Mouse (Mus musculus) intestine, embryonic 14.5 days (tissue): Measurements from ENCODE around the gene Usp42. TPM values are rescaled to one million over a fixed set of nuclear protein-coding genes. Genes with fewer than 3 reads are reported as not detected.

Experiments used
- ATAC-seq: fragments of 200-750 bp; cut with Nextera tagmentation; replicated peaks from 2 replicates; pipeline ENCODE4 v1.8.0; 2017; ENCODE audit warnings: low read depth, moderate number of reproducible peaks, moderate TSS enrichment, moderate library complexity; ENCODE audit not compliant: low FRiP score, low TSS enrichment
- DNase-seq: peaks from one replicate; pipeline ENCODE4 v3.0.0-alpha.2; 2018; ENCODE audit warnings: low spot score
- H3K27ac ChIP-seq: fragments of 300-500 bp; sonication (generic); 2 replicates; pipeline ENCODE4 v1.5.1; 2014; ENCODE audit warnings: low read depth, mild to moderate bottlenecking, control low read depth
- H3K27me3 ChIP-seq: fragments of 300-500 bp; sonication (generic); replicated peaks from 2 replicates; pipeline ENCODE4 v1.6.1; 2014; ENCODE audit warnings: low read length, control low read depth; ENCODE audit not compliant: control insufficient read depth, insufficient read depth
- H3K36me3 ChIP-seq: fragments of 300-500 bp; sonication (generic); 2 replicates; pipeline ENCODE4 v1.6.1; 2014; ENCODE audit warnings: low read length, control low read depth; ENCODE audit not compliant: control insufficient read depth, insufficient read depth
- H3K4me1 ChIP-seq: fragments of 300-500 bp; sonication (generic); replicated peaks from 2 replicates; pipeline ENCODE4 v1.6.1; 2014; ENCODE audit warnings: low read length, control low read depth, mixed read lengths; ENCODE audit not compliant: control insufficient read depth, insufficient read depth
- H3K4me2 ChIP-seq: fragments of 300-500 bp; sonication (generic); 2 replicates; pipeline ENCODE4 v1.6.1; 2014; ENCODE audit warnings: low read length
- H3K4me3 ChIP-seq: fragments of 300-500 bp; sonication (generic); 2 replicates; pipeline ENCODE4 v1.5.1; 2014; ENCODE audit warnings: low read depth, low read length, control low read depth, mixed read lengths
- H3K9ac ChIP-seq: fragments of 300-500 bp; sonication (generic); 2 replicates; pipeline ENCODE4 v1.6.1; 2014; ENCODE audit warnings: mild to moderate bottlenecking, low read length
- H3K9me3 ChIP-seq: fragments of 300-500 bp; sonication (generic); 2 replicates; pipeline ENCODE4 v1.6.1; 2016; ENCODE audit warnings: low read length, control low read depth; ENCODE audit not compliant: control insufficient read depth
- WGBS: fragments of 180-500 bp; shearing (Covaris S2); extraction: QIAGEN DNeasy Blood & Tissue Kit; methylation state at CpG from one replicate; pipeline ENCODE4 v1.1.7; 2014; 5-methylcytosine and 5-hydroxymethylcytosine counted together
- polyA plus RNA-seq: library from polyadenylated mRNA; unstranded; fragments of >200 nt; fragmentation: Nextera tagmentation; extraction: Ambion mirVana; gene quantifications from 2 replicates; pipeline ENCODE4 v1.2.1, GENCODE M21; 2014

Gene Usp42
- polyA plus RNA-seq, 1 experiment from 2014 or later, result 19.5 TPM

DNA sequence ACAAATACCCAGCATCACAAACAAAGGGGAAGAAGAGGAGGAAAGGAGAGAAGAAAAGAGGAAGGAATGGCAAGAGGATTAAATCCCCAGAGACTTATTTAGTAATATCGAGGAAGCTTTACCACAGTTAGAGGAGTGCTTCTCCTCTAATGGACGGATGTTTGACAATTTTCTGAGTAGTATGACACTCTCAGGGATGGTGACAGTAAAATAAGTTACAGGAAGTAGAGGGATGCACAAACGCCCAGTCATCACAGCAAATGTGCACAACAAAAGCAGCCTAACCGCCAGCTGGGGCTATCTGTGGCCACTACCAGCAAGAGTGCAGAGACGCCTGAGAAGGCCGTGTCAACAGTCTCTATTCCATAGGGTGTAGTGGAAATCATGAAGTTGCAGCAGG, 52.4 kb downstream of the Usp42 start:
- H3K4me3 ChIP-seq, result no peak overlapping the region
- no peak for ATAC-seq
- no peaks in the 10 kb centered on the region for H3K27me3 ChIP-seq
- H3K4me2 ChIP-seq, result no peak overlapping the region
- no peak overlapping the region for H3K9ac ChIP-seq
- no peak for DNase-seq
- no peaks in the 10 kb centered on the region for H3K9me3 ChIP-seq
- WGBS, result 68% methylated on average over 6 of the region's 6 CpGs
- no peak overlapping the region for H3K27ac ChIP-seq
- H3K4me1 ChIP-seq, result peaks cover 29% of the 10 kb centered on the region
- no peaks in the 10 kb centered on the region for H3K36me3 ChIP-seq

DNA sequence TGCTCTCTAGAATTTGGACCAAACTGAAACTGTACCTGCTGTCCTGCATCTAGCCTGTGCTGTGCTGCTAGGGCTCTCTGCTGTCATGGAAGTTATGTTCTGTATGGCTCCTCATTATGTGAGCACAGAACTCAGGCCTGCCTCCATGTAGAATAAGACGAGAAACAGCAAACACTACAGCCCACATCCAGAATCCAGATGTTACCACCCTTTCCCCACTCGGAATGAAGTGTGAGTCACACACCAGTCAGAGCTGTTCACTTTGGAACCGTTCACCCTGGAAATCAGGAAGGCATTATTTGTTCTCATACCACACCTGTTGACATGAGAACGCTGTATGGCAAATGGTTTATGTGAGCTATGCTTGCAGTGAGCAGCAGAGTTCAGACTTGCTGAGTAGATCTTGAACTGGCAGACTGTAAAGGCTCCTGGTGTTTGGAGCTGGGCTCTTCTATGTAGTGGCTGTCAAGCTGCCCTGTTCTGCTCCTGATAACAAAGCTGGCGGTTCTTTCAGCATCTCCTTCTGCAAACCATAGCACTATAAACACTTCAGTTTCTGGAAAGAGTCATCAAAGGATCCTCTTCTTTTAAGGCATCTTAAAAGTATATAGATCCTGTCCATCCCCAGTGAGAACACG, 53.3 kb downstream of the Usp42 start:
- H3K36me3 ChIP-seq, result no peaks in the 10 kb centered on the region
- H3K4me3 ChIP-seq, result no peak overlapping the region
- no peaks in the 10 kb centered on the region for H3K9me3 ChIP-seq
- H3K9ac ChIP-seq, result no peak overlapping the region
- DNase-seq (no peak), ATAC-seq (no peak)
- 29% methylated on average over 6 of the region's 6 CpGs for WGBS
- 0 out of 2 replicates have a peak overlapping the region, but pooled peaks have one; percentile 8 for H3K27ac ChIP-seq
- H3K4me1 ChIP-seq, result peaks cover 29% of the 10 kb centered on the region
- H3K4me2 ChIP-seq, result no peak overlapping the region
- no peaks in the 10 kb centered on the region for H3K27me3 ChIP-seq

DNA sequence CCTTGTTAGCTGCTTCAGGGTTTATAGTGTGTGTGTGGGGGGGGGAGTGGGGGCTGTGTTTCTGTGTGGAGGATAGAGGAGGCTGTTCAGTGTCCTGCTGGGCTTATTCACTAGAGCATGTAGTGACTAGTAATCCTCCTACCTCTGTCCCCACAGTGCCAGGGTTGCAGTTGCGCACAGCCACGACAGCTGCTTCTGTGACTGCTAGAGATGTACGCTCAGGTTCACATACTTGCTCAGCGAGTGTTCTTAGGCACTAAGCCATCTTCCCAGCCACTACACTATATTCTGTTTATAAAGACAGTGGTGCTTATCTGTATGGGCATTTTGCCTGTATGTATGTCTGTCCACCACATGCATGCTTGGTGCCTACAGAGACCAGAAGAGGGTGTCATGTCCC, 54.7 kb downstream of the Usp42 start:
- Histone ChIP-seq H3K36me3 (no peaks in the 10 kb centered on the region), H3K4me3 (no peak overlapping the region), H3K27ac (no peak overlapping the region), H3K27me3 (no peaks in the 10 kb centered on the region), H3K9me3 (no peaks in the 10 kb centered on the region), H3K4me1 (peaks cover 29% of the 10 kb centered on the region), H3K4me2 (no peak overlapping the region), H3K9ac (no peak overlapping the region)
- no peak for ATAC-seq
- WGBS, result 51% methylated on average over 4 of the region's 4 CpGs
- no peak for DNase-seq

DNA sequence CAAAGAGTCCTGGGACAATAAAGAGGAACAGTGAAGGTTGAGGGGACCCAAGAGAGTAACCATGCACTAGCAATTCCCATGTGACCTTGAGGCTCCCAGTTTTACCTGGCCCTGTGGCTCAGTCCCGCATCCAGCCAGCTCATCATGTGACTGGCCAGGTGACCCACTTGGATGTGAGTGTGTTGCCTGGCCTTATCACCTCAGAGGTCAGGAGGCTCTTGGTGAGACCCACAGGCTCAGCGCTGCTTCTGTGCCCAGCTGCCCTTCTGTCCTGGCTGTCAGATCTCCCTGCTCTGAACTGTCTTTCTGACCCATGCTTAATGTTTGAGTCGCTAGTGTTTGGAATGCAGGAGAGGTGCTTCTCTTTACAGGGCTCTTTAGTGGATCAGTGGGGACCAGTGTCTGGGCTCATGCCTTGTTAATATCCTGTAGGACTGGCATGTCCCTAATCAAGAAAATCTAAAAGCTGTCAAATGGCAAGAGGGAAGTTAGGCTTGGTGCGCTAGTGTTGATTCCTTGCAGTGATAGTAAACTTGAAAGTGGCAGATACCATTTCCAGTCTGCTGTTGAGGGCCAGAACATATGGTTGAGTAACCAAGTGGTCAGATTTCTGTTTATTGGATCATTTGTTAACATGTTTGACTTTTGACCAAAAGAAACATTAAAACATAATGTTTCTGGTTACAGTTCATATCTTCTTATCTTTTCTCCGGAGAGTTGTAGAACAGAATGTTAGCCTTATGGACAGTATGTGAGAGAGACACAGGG, 55.7 kb downstream of the Usp42 start:
- H3K9me3 ChIP-seq, result no peaks in the 10 kb centered on the region
- H3K9ac ChIP-seq, result no peak overlapping the region
- no peak overlapping the region for H3K27ac ChIP-seq
- no peaks in the 10 kb centered on the region for H3K36me3 ChIP-seq
- 42% methylated on average over 5 of the region's 5 CpGs for WGBS
- H3K4me3 ChIP-seq, result no peak overlapping the region
- H3K27me3 ChIP-seq, result no peaks in the 10 kb centered on the region
- H3K4me1 ChIP-seq, result peaks cover 29% of the 10 kb centered on the region
- no peak overlapping the region for H3K4me2 ChIP-seq
- DNase-seq (no peak), ATAC-seq (no peak)

DNA sequence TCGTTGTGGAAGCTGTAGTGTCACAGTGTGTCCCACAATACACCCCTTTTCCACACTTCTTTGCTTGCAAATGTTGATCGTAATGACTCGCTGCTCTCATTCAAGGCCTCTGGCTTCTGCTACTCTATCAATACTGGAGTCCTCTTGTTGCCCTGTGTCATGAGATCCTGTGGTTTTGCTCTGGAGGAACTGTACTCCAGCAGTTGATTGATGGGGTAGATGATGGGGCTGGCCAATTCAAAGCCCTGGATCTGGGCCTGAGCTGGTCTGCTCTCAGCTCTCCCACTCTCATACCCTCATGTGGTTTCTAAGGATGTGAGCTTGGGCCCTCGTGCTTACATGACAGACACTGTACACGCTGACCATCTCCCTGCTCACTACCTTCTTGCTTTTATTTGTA, 57.5 kb downstream of the Usp42 start:
- no peak overlapping the region for H3K9ac ChIP-seq
- ATAC-seq (no peak), DNase-seq (no peak)
- no peak overlapping the region for H3K4me2 ChIP-seq
- H3K4me1 ChIP-seq, result peaks cover 30% of the 10 kb centered on the region
- H3K27me3 ChIP-seq, result no peaks in the 10 kb centered on the region
- H3K27ac ChIP-seq, result no peak overlapping the region
- 68% methylated on average over 5 of the region's 5 CpGs for WGBS
- no peak overlapping the region for H3K4me3 ChIP-seq
- no peaks in the 10 kb centered on the region for H3K9me3 ChIP-seq
- H3K36me3 ChIP-seq, result no peaks in the 10 kb centered on the region

DNA sequence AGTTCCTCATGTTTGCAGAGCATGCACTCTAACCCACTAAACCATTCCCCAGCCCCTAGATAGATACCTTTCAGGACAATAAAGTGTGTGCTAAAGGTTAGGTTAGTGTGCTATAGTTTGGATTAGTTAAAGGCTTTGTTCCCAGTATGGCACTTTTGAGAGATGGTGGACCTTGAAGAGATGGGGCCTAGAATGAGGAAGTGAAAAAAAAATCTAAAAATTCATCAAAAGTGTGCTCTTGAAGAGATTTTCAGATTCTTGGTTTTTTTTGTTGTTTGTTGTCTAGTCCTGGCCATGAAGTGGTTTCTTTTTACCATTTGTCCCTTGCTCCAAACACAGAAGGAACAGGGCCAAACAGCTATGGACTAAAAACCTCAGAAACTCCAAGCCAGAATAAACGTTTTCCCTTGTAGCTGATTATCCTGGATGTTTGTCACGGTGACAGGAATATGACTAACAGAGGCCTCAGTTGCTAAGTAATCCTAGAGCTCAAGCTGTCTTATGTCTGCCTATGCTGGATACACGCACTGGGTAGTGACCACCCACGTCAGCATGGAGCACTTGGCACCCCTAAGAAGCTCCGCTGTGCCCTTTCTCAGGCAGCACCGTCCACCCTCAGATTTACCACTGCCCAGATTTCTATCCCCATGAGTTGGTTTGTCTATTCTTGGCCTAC, 61.2 kb downstream of the Usp42 start:
- H3K27ac ChIP-seq, result no peak overlapping the region
- H3K27me3 ChIP-seq, result no peaks in the 10 kb centered on the region
- H3K4me1 ChIP-seq, result peaks cover 5% of the 10 kb centered on the region; the same call in 1 of the 2 replicates
- no peak overlapping the region for H3K9ac ChIP-seq
- H3K4me3 ChIP-seq, result no peak overlapping the region
- H3K9me3 ChIP-seq, result no peaks in the 10 kb centered on the region
- H3K36me3 ChIP-seq, result no peaks in the 10 kb centered on the region
- DNase-seq (no peak), ATAC-seq (no peak)
- 77% methylated on average over 6 of the region's 6 CpGs for WGBS
- H3K4me2 ChIP-seq, result no peak overlapping the region

DNA sequence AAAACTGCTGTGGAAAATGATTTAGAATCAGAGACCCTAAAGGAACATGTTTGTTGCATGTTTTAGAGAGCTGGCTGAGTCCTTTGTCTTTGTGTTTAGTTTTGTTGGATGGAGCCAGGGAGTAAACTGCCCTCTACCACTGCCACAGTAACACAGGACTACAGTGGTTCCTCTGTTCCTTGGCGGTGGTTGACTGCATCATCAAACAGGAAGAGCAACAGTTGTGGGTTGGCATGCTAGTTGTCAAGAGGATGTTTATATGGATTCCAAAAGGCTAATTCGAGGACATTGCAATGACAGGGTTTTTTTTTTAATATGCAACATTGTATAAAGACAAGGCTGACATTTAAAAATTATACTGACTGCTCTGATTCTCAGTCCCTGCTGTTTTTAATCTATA, 62.2 kb downstream of the Usp42 start:
- Histone ChIP-seq H3K27ac (peak overlapping the region; percentile 43; the same call in 1 of the 2 replicates), H3K4me1 (peaks cover 8% of the 10 kb centered on the region; the same call in 1 of the 2 replicates), H3K9ac (no peak overlapping the region), H3K36me3 (no peaks in the 10 kb centered on the region), H3K4me2 (no peak overlapping the region), H3K27me3 (no peaks in the 10 kb centered on the region), H3K9me3 (no peaks in the 10 kb centered on the region), H3K4me3 (no peak overlapping the region)
- 47% methylated on average over 2 of the region's 2 CpGs for WGBS
- DNase-seq (no peak), ATAC-seq (no peak)

DNA sequence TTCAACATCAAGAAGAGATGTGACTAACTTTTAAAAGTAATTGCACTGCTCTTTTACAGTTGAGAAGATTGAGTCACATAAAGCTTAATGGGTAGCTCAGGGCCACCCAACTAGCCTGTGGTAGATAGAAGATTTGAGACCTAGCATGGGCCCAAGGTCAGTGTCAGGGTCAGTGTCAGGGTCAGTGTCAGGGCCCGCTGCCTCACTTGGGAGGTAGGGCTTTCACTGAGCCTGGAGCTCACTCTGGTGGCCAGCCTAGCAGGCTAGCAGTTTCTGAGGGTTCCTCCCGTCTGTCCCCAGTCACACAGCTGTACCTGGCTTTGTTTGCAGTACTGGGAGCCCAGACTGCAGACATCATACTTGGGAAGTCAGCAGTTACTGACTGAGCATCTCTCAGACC, 62.7 kb downstream of the Usp42 start:
- H3K9me3 ChIP-seq, result no peaks in the 10 kb centered on the region
- DNase-seq (no peak), ATAC-seq (no peak)
- no peak overlapping the region for H3K4me3 ChIP-seq
- H3K27ac ChIP-seq, result peak overlapping the region; percentile 43; the same call in 1 of the 2 replicates
- 34% methylated on average over 2 of the region's 2 CpGs for WGBS
- H3K9ac ChIP-seq, result no peak overlapping the region
- peaks cover 8% of the 10 kb centered on the region; the same call in 1 of the 2 replicates for H3K4me1 ChIP-seq
- H3K27me3 ChIP-seq, result no peaks in the 10 kb centered on the region
- no peak overlapping the region for H3K4me2 ChIP-seq
- no peaks in the 10 kb centered on the region for H3K36me3 ChIP-seq
